Mouse (Mus musculus): ENCODE results near the gene Zfp831.

The Zfp831 gene

DNA sequence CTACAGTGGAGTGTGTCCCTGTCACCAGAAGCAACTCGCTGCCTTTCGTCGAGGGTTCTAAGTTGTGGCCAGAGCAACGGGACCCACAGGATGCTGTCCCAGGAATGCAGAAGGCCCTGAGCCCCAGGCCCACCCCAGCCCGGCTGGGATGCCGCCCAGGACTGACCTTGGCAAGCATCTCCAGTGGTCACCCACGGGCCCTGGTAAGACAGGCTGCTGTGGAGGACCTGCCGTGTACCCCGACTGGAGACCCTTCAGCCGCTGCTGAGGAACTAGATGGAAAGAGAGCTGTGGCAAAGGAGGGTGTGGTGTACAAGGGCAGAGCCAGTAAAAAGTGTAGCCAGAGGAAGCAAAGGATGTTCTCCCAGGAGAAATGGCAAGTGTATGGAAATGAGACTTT is 1.6 kb downstream of the Zfp831 start:
- no peak for DNase-seq (ENCODE audit: low spot score in 2 of 2)

- DNase-seq (ENCODE audit: low spot score in 2 of 2) = no peak
These were observed 9.5 kb downstream of the Zfp831 start for GRCm38 (mm10) chr2:174652864-174653263.

DNA sequence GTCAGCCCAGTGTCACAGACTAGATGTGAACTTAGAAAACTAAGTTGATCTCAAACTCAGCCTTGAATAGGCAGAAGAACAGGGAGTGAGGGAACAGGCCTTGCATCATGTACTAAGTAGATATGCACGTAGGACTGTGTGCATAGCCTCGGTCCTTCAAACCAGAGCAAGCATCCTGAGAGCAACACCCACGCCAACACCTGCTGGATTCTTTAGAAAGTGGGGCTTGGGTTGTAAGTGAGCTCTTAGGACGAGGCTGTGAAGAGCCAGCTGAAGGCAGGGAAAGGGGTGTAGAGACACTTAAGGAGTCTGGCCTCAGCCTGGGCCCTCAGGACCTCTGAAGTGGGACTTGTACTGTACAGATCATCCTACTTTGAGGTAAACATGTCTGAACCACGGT is 12.0 kb downstream of the Zfp831 start:
- no peak for DNase-seq (ENCODE audit: low spot score in 2 of 2)

- no peak for DNase-seq (ENCODE audit: low spot score in 2 of 2)
These were observed 15.0 kb downstream of the Zfp831 start for GRCm38 (mm10) chr2:174658229-174658844.

DNA sequence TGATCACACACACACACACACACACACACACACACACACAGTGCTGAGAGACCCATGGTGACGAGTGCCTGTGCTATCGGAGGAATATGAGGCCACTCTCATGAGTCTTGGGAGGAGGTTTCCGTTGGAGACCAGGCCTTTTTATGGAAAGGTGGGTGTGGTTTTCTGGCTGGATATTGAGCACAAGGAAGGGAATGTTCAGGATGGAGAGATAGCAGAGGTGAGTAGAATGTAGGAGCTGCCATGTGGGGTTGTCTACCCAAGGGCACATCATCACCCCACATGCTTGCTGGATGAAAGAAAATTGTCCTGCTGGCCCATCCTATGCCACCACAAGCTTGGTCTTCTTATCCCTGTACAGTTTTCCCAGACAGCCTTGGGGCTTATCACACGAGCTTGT is 16.5 kb downstream of the Zfp831 start:
- no peak for DNase-seq (ENCODE audit: low spot score in 2 of 2)

- no peak for DNase-seq (ENCODE audit: low spot score in 2 of 2)
These were observed 17.0 kb downstream of the Zfp831 start for GRCm38 (mm10) chr2:174660321-174660720.

- no peak for DNase-seq (ENCODE audit: low spot score in 2 of 2)
These were observed 18.3 kb downstream of the Zfp831 start for GRCm38 (mm10) chr2:174661436-174662171.

- DNase-seq (ENCODE audit: low spot score in 2 of 2) = no peak
These were observed 19.3 kb downstream of the Zfp831 start for GRCm38 (mm10) chr2:174662593-174662992.

DNA sequence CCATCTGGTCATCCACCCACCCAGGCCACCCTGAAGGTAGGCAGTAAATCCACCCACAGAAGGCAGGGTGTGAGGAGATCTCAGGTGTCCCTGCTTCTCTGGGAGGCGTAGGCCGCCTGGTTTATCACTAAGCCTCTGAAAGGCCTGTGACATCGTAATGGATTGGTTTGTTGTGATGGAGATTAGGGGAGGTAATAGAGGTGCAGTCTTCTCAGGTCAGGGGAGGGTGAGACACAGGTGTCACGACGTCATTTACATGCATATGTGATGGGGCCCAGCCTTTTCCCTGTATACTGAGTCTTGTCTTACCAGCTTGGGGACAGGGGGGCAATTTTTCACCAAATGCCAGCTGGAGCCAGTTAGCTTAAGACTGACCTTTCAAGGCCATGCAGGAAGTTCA is 22.1 kb downstream of the Zfp831 start:
- no peak for DNase-seq (ENCODE audit: low spot score in 2 of 2)

DNA sequence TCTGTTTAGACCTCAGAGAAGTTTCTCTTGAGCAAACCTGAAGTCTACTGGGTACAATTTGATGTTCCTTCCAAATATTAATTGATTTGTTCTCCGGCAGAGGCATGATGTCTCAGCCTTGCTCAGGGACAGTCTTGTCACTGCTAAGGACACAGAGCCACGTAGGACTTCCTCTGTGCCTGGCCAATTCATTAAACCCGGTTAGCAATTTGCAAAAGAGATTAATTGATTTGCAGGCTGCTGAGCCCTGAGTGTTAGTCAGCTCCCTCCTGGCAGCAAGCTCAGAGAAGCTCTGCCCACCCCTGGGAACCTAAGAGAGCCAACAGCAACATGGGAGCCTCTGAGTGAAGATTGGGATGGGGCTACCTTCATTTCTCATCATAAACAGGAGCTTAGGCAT is 25.5 kb downstream of the Zfp831 start:
- DNase-seq (ENCODE audit: low spot score in 2 of 2) = no peak

DNA sequence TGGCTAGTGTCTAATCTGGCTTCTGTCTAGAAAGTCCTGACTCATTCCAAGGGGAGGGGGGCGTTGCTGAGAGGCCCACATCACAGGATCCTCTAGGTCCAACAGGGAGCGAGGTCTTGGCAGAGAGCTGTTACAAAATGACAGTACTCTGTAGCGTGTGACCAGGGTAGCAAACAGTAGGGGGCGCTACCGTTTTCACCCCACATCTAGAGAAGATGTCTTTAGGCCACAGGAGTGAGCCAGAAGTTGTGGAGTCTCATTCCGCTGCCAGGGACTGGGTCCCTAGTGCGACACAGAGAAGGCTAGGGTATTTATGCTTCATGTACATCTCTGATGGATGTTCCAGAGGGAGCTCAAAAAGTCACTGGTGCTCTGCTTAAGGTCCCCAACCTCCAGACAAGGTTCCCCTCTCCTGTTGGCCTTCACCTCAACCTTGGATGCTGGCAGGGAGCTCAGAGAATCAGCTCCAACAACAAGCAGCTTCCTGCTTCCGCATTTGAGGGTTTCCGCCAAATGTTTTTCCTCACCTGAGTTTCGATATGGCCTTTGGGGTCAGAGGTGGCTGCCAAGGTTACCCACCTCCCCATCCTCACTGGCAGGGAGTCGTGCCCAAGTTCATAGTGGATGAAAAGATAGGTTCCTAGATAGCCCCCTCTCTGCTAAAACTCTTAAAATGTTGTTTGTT is 29.3 kb downstream of the Zfp831 start:
- peak in 1 of 2 experiments; percentile 20 for DNase-seq (ENCODE audit: low spot score in 2 of 2)

DNA sequence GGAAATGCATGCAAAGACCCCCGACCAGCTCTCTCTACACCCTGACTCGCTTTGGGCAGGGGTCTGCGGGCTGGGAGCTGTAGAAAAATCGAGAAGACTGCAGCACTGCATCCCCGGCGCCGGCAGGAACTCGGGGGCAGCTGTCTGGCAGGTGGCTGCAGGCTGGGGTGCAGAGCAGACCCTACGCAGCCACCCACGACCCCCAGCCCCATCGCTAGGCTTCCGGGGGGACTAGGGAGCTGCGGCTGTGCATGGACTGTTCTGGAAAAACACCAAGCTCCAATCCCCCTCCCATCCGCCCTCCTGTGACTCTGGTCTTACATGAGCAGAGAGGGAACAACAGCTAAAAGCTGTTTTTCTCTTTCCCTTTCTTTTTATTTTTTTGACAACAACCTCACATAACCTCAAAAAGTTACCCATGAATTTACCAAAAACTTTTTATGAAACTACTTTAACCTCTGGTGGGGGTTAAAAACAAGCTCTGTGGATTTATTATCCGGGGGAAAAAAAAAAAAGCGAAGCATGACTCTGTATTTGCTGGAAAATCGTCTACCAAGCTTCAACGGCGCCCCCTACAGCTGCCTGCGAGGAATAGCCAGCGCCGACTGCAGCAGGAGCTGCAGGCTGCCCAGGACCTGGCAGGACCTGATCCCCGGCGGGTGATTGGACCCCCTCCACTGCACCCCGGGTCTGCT is 30.4 kb downstream of the Zfp831 start:
- DNase-seq (ENCODE audit: low spot score in 2 of 2) = peak; percentile 82 to 89

DNA sequence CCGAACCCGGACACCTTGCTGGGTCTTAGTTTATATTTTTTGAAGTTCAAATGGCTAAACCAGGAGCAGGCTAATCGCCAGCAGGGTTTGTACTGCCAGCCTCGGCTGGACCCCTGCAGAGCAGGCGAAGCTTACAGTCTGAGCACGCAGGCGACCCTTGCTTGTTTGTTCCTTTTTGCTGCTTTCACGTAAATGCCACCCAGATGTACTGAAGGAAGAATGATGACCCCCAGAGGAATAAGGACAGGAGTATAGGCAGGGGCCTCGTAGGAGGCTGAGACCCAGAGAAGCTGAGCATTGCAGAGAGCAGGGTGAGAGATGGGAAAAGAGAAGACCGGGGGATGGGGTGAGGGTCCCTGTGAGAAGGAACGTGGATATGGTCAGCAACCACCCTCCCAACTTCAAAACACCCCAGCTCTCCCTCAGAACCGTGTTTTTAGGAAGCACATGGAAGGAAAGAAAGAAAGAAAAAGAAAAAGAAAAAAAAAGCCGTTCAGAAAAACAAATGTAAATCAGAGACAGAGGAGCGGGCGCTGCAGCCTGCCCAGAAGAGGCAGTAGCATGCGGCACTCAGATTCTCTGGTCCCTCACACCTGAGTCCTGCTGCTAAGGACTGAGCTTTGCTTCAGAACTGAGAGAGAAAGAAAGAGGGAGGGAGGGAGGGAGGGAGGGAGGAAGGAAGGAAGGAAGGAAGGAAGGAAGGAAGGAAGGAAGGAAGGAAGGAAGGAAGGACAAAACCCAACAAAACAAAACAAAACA is 31.1 kb downstream of the Zfp831 start:
- no peak for DNase-seq (ENCODE audit: low spot score in 2 of 2)

DNA sequence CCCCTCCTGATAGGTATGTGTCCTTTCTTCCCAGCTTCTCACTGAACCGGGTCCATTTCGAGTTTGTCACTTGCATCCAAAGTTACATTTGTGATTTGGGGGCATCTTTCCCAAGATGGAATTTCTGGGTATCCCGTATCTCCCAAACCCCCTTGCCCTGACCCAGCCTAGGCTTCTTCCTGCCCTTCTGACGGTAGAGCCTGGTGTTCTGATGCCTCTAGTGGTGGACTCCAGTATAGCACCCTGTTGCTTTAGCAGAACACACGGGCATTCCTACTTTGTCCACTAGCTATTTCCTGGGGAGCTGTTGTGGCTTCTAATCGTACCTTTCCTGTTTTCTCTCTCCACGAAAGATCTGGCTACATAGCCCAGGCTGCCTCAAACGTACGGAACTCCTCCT is 32.3 kb downstream of the Zfp831 start:
- DNase-seq (ENCODE audit: low spot score in 2 of 2) = peak; percentile 60 to 69

DNA sequence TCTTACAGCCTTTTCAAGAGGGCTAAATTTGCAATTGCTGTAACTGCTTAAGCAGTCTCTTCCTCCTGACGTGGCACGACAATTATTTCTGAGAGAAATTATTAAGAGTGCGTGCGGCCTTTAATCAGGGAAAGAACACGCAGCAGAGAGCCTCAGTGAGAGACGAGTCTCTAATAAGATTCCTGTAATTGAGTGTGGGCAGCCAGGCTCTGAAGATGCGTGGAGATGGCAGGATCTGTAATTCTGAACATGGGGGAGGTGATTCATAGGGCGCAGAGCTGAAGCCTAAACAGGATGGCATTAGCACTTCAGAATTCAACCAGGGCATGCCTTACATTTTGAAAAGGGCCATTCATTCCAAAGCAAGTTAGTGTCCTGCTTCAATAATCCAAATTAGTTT is 58.0 kb downstream of the Zfp831 start:
- no peak for DNase-seq (ENCODE audit: low spot score in 2 of 2)

GRCm38 (mm10) chr2:174707101-174707500 is 63.8 kb downstream of the Zfp831 start:
- no peak for DNase-seq (ENCODE audit: low spot score in 2 of 2)

GRCm38 (mm10) chr2:174708587-174708986 is 65.3 kb downstream of the Zfp831 start:
- DNase-seq (ENCODE audit: low spot score in 2 of 2) = no peak

DNA sequence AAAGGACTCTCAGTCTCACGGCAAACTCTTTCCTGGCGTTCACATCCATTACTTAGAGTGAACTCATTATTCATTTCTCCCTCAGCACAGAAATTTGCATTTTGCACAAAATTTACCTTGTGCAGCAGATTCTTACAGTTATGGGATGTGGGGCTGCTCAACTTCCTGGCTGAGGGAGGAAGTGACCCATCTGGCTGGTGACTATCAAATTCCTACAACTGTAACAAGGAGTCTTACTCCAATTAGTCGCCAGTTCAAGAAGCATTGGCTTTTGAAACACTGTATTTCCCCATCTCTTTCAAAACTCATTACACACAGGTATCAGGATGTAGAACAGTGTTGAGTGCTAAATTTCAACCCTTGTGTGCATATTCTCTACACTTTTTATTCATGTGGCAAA is 66.9 kb downstream of the Zfp831 start:
- DNase-seq (ENCODE audit: low spot score in 2 of 2) = no peak

DNA sequence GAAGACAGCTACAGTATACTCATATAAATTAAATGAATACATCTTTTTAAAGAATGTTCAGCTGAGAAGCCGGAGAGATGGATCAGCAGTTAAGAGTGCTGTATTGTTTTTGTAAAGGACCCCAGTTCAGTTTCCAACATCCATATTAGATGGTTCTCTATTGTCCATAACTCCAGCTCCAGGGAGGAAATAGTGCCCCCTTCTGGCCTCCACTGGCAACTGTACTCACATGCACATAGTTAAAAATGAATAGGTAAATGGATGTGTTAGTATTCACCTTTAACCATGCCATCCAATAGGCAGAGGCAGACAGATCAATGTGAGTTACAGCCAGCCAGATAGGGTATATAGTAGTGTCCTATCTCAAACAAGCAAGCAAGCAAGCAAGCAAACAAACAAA is 68.7 kb downstream of the Zfp831 start:
- no peak for DNase-seq (ENCODE audit: low spot score in 2 of 2)

DNA sequence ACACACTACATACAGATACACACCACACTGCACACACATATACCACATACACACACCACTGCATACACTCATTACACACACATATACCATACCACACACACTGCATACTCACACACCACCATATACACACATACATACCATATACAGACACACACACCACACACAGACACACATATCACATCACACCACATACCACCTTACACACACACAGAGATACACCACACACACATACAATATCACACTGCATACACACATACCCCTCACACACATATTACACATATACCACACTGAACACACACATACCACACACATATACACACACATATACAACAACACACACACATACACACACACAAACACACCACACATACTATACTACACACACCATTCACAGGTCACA is 72.6 kb downstream of the Zfp831 start:
- DNase-seq (ENCODE audit: low spot score in 2 of 2) = no peak

DNA sequence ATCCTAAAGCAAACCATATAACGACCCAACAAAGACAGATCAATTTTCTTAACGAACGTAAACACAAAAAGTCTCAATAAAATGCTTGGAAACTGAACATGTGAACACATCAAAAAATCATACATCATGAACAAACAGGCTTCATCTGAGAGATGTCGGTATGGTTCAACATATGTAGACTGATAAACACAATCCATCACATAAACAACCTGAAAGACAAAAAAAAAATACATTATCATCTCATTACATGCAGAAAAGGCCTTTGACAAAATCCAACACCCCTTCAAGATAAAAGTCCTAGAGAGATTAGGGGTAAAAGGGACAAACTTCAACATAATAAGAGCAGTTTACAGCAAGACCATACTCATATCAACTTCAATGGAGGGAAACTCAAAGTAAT is 74.5 kb downstream of the Zfp831 start:
- no peak for DNase-seq (ENCODE audit: low spot score in 2 of 2)
